Mouse (Mus musculus): ENCODE results near the gene Srp68.

GRCm38 (mm10) chr11:116267637-116268036, 6.4 kb downstream of the Srp68 start:
- peak; percentile 45 for TF ChIP-seq CTCF (IDR thresholded peaks at IDR 0.05; ENCODE audit: low read depth, low read length)
- no peak for TF ChIP-seq EP300 (IDR thresholded peaks at IDR 0.05; ENCODE audit: insufficient read depth, low read depth, low read length)
- no peak for TF ChIP-seq POLR2A (IDR thresholded peaks at IDR 0.05; ENCODE audit: insufficient read depth, low read length)

All from ES-Bruce4 (cell line).